Mouse (Mus musculus) heart, embryonic 14.5 days (tissue): Measurements from ENCODE around the gene Rab27a. TPM values are rescaled to one million over a fixed set of nuclear protein-coding genes. Genes with fewer than 3 reads are reported as not detected.

ENCODE experiments used
- ATAC-seq: fragments of 200-750 bp; cut with Nextera tagmentation; 2 replicates; pipeline ENCODE4 v1.8.0; 2017; ENCODE audit warnings: low read depth, moderate TSS enrichment; ENCODE audit not compliant: insufficient number of reproducible peaks, insufficient read depth, low FRiP score
- H3K27ac ChIP-seq, 2 experiments: fragments of 200-500 bp in 1 of 2; fragments of 300-500 bp in 1 of 2; sonication (generic) in 1 of 2; replicated peaks in 1 of 2; 2 replicates each; pipeline ENCODE4 v1.5.1; 2012 to 2014; ENCODE audit warnings: low read depth in 2 of 2, low read length in 2 of 2, control low read depth in 1 of 2, mild to moderate bottlenecking in 1 of 2, mixed read lengths in 1 of 2; ENCODE audit not compliant: control insufficient read depth in 1 of 2, insufficient read depth in 1 of 2
- H3K27me3 ChIP-seq: fragments of 300-500 bp; sonication (generic); 2 replicates; pipeline ENCODE4 v1.6.1; 2014; ENCODE audit warnings: mild to moderate bottlenecking, low read length, control low read depth; ENCODE audit not compliant: control insufficient read depth, insufficient read depth
- H3K36me3 ChIP-seq: fragments of 300-500 bp; sonication (generic); 2 replicates; pipeline ENCODE4 v1.6.1; 2014; ENCODE audit warnings: mild to moderate bottlenecking, control low read depth, low read length, mixed read lengths; ENCODE audit not compliant: control insufficient read depth, insufficient read depth
- H3K4me1 ChIP-seq, 2 experiments: fragments of 200-500 bp in 1 of 2; fragments of 300-500 bp in 1 of 2; sonication (generic) in 1 of 2; 2 replicates each; pipeline ENCODE4 v1.6.1; 2012 to 2014; ENCODE audit warnings: low read length in 2 of 2, control low read depth in 1 of 2, mixed read lengths in 1 of 2; ENCODE audit not compliant: control insufficient read depth in 2 of 2, insufficient read depth in 2 of 2
- H3K4me2 ChIP-seq: fragments of 300-500 bp; sonication (generic); 2 replicates; pipeline ENCODE4 v1.6.1; 2014; ENCODE audit warnings: mild to moderate bottlenecking, low read length
- H3K4me3 ChIP-seq, 2 experiments: fragments of 200-500 bp in 1 of 2; fragments of 300-500 bp in 1 of 2; sonication (generic) in 1 of 2; 2 replicates each; pipeline ENCODE4 v1.5.1; 2012 to 2014; ENCODE audit warnings: low read length in 2 of 2, mild to moderate bottlenecking in 2 of 2, control low read depth in 1 of 2, low read depth in 1 of 2, moderate library complexity in 1 of 2; ENCODE audit not compliant: control insufficient read depth in 1 of 2, insufficient read depth in 1 of 2
- H3K9ac ChIP-seq: fragments of 300-500 bp; sonication (generic); 2 replicates; pipeline ENCODE4 v1.6.1; 2014; ENCODE audit warnings: mild to moderate bottlenecking, low read length
- H3K9me3 ChIP-seq: fragments of 300-500 bp; sonication (generic); 2 replicates; pipeline ENCODE4 v1.6.1; 2016; ENCODE audit warnings: low read length, control low read depth; ENCODE audit not compliant: control insufficient read depth
- WGBS: fragments of 180-500 bp; shearing (Covaris S2); extraction: QIAGEN DNeasy Blood & Tissue Kit; methylation state at CpG from one replicate; pipeline ENCODE4 v1.1.7; 2014; 5-methylcytosine and 5-hydroxymethylcytosine counted together
- polyA plus RNA-seq: library from polyadenylated mRNA; unstranded; fragments of >200 nt; fragmentation: Nextera tagmentation; extraction: Ambion mirVana; gene quantifications from 2 replicates; pipeline ENCODE4 v1.2.1, GENCODE M21; 2014

Gene Rab27a
- polyA plus RNA-seq, 1 experiment from 2014 or later, result 1.6 TPM

DNA sequence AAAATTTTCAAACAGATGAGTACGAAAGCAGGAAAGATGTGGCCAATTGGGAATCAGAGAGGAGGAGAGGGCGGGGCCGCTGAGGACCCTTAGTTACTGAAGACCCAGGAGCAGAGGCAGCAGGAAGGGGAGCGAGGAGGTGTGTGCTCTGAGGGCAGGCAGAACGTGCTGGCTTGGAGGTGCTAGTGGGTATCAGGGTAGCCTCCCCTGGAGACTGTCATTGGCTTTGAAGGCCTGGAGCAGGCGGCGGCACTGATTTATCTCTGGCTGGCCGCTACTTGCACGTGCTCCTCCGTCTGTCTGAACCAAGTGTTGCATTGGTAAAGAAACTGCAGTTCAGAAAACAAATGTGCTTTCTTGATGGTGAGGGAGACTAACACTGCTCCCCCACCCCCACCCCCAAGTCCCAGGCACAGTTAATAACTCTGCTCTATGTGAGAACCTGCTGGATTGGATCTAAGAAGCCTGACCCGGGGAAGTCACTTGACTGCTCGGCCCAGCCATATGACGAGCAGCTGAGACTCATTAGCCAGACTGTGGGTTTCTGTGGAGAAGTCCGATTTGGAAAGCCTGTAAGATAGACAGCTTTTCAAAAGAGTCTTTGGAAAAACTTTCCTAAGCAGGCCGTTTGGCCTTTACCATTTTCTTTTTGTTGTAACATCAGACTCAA is 19.1 kb downstream of the Rab27a start:
- H3K27ac ChIP-seq, result no peak overlapping the region
- no peaks in the 10 kb centered on the region for H3K36me3 ChIP-seq
- peaks cover 13 to 19% of the 10 kb centered on the region in 2 experiments for H3K4me1 ChIP-seq
- WGBS, result 20% methylated on average over 15 of the region's 15 CpGs
- no peak for ATAC-seq
- peak overlapping the region; percentile 13; the same call in 1 of the 2 replicates for H3K9ac ChIP-seq
- no peaks in the 10 kb centered on the region for H3K9me3 ChIP-seq
- peak overlapping the region; percentile 59 for H3K4me2 ChIP-seq
- H3K4me3 ChIP-seq, result no peak overlapping the region
- no peaks in the 10 kb centered on the region for H3K27me3 ChIP-seq

- Histone ChIP-seq H3K27ac (no peak overlapping the region), H3K4me3 (peak overlapping the region; percentile 6 to 21; a peak in 3 of 4 replicates), H3K36me3 (no peaks in the 10 kb centered on the region), H3K4me2 (peak overlapping the region; percentile 54), H3K9me3 (no peaks in the 10 kb centered on the region), H3K4me1 (peaks cover 13 to 23% of the 10 kb centered on the region in 2 experiments), H3K9ac (no peak overlapping the region), H3K27me3 (no peaks in the 10 kb centered on the region)
- WGBS, result 38% methylated on average over 10 of the region's 10 CpGs
- ATAC-seq, result peak; percentile 31; the same call in 1 of the 2 replicates
Measured at GRCm38 (mm10) chr9:73067086-73067485, 22.4 kb downstream of the Rab27a start.

DNA sequence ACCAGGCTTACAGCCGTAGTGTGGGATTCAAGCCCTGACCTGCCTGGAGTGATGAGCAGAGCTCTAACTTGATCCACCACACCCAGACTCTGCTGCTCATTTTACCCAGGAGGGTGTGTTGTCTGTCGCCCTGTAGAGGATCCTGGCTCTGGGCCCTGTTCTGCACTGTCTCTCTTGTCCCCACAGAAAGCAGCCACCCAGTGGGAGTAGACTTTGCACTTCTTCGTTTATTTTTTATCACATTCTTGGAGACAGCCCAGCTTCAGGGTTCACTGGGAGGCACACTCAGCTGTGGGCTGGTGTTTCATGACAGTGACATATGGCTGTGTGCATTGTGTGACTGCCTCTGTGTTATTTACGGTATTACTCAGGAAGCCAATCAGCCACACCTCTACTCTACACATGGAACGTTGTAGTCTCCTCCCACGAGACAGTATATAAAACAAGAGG is 23.6 kb downstream of the Rab27a start:
- Histone ChIP-seq H3K4me3 (no peak overlapping the region), H3K36me3 (no peaks in the 10 kb centered on the region), H3K4me2 (no peak overlapping the region), H3K9me3 (no peaks in the 10 kb centered on the region), H3K27me3 (no peaks in the 10 kb centered on the region), H3K4me1 (peaks cover 12 to 23% of the 10 kb centered on the region in 2 experiments), H3K9ac (peak overlapping the region; percentile 16; the same call in 1 of the 2 replicates), H3K27ac (peak overlapping the region; percentile 17 to 41; a peak in 3 of 4 replicates)
- ATAC-seq, result peak; percentile 31; the same call in 1 of the 2 replicates
- WGBS, result 24% methylated on average over 6 of the region's 6 CpGs

- Histone ChIP-seq H3K36me3 (no peaks in the 10 kb centered on the region), H3K4me2 (no peak overlapping the region), H3K4me3 (no peak overlapping the region), H3K27ac (peak overlapping the region; percentile 9 to 41; a peak in 1 of 4 replicates), H3K4me1 (peaks cover 10 to 20% of the 10 kb centered on the region in 2 experiments), H3K9ac (no peak overlapping the region), H3K9me3 (no peaks in the 10 kb centered on the region), H3K27me3 (no peaks in the 10 kb centered on the region)
- ATAC-seq, result no peak
- 69% methylated on average over 6 of the region's 6 CpGs for WGBS
Measured at GRCm38 (mm10) chr9:73068688-73069087, 24.0 kb downstream of the Rab27a start.

DNA sequence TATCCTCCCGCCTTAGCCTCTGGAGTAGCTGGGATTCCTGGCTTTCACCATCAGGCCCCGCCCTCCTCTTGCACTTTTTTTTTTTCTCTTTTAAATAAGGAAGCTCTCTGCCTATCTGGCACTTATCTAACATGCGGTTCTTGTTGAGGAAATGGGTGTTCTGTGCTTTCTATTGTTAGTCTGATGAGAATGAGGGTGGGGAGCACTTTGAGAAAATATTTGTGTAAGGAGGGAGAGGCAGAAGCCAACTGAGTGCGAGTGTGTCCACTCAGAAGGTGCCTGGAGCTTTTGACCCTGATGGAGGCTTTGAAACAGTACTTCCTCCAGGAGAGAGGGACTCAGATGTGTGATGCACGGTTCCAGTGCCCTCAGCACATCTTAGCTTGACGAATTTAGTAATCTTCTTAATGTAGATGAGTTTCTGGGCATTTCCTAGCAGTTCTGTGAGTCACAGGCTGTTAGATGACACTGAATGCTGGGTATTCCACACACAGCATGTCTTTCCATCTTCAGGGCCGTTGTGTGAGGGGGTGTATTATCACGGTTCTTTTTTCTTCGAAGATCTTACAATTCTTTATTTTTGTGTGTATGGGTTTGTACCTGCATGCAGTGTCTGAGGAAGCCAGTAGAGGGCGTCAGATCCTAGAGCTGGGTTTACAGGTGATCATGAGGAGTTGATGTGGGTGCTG is 26.5 kb downstream of the Rab27a start:
- Histone ChIP-seq H3K27ac (0 out of 4 replicates have a peak overlapping the region, but pooled peaks of 1 of the 2 experiments have one; percentile 21), H3K36me3 (no peaks in the 10 kb centered on the region)

GRCm38 (mm10) chr9:73072426-73072825 is 27.8 kb downstream of the Rab27a start:
- 71% methylated on average over 8 of the region's 8 CpGs for WGBS
- ATAC-seq, result no peak
- Histone ChIP-seq H3K9me3 (no peaks in the 10 kb centered on the region), H3K9ac (no peak overlapping the region), H3K27me3 (no peaks in the 10 kb centered on the region), H3K4me2 (no peak overlapping the region), H3K4me1 (peaks cover 6 to 14% of the 10 kb centered on the region in 2 experiments), H3K4me3 (no peak overlapping the region), H3K36me3 (no peaks in the 10 kb centered on the region), H3K27ac (no peak overlapping the region)

More for the DNA sequence above, 26.5 kb downstream of the Rab27a start:
- WGBS, result 53% methylated on average over 10 of the region's 10 CpGs
- Histone ChIP-seq H3K9ac (no peak overlapping the region), H3K27me3 (no peaks in the 10 kb centered on the region), H3K4me2 (no peak overlapping the region), H3K4me3 (no peak overlapping the region), H3K4me1 (peaks cover 10 to 16% of the 10 kb centered on the region in 2 experiments), H3K9me3 (no peaks in the 10 kb centered on the region)
- no peak for ATAC-seq

DNA sequence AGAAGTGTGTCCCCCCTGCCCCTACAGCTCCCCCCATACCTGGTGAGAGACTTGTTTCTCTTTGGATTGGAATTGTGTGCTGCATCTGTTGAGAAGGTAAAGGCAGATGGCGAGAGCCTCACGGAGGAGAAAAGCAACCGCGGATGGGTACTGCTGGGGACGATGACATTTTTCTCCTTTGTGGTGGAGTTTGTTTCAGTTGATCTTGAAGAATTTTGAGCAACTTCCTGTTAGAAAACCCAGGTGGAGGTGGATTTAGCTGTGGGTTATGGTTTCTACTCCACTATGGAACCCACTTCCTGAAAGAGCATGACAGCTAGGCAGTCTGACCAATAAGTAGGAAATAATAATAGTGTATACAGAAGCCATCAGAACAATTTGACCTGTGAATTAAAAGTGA is 28.5 kb downstream of the Rab27a start:
- Histone ChIP-seq H3K4me2 (no peak overlapping the region), H3K9ac (no peak overlapping the region), H3K4me3 (no peak overlapping the region), H3K4me1 (peaks cover under 1 to 7% of the 10 kb centered on the region in 2 experiments; a peak in 3 of 4 replicates), H3K9me3 (no peaks in the 10 kb centered on the region), H3K27me3 (no peaks in the 10 kb centered on the region), H3K36me3 (no peaks in the 10 kb centered on the region), H3K27ac (no peak overlapping the region)
- no peak for ATAC-seq
- 89% methylated on average over 5 of the region's 5 CpGs for WGBS
